Mouse (Mus musculus) liver, embryonic 15.5 days (tissue): ENCODE measurements around the gene Bmx. TPM values are rescaled to one million over a fixed set of nuclear protein-coding genes. Genes with fewer than 3 reads are reported as not detected.

Source experiments
- ATAC-seq: fragments of 200-750 bp; cut with Nextera tagmentation; 2 replicates; pipeline ENCODE4 v1.8.0; 2017; ENCODE audit warnings: moderate number of reproducible peaks, mild to moderate bottlenecking, moderate library complexity; ENCODE audit not compliant: insufficient read depth
- H3K27ac ChIP-seq: fragments of 300-500 bp; sonication (generic); replicated peaks from 2 replicates; pipeline ENCODE4 v1.5.1; 2015; ENCODE audit warnings: mild to moderate bottlenecking, inconsistent platforms
- H3K27me3 ChIP-seq: fragments of 300-500 bp; sonication (generic); 2 replicates; pipeline ENCODE4 v1.6.1; 2015; ENCODE audit warnings: mild to moderate bottlenecking, inconsistent platforms
- H3K36me3 ChIP-seq: fragments of 300-500 bp; sonication (generic); replicated peaks from 2 replicates; pipeline ENCODE4 v1.6.1; 2015; ENCODE audit warnings: moderate library complexity, mild to moderate bottlenecking, inconsistent platforms
- H3K4me1 ChIP-seq: fragments of 300-500 bp; sonication (generic); replicated peaks from 2 replicates; pipeline ENCODE4 v1.6.1; 2015; ENCODE audit warnings: inconsistent platforms
- H3K4me2 ChIP-seq: fragments of 300-500 bp; sonication (generic); 2 replicates; pipeline ENCODE4 v1.6.1; 2015; ENCODE audit warnings: moderate library complexity, mild to moderate bottlenecking, inconsistent platforms
- H3K4me3 ChIP-seq: fragments of 300-500 bp; sonication (generic); replicated peaks from 2 replicates; pipeline ENCODE4 v1.5.1; 2015; ENCODE audit warnings: mild to moderate bottlenecking, inconsistent platforms
- H3K9ac ChIP-seq: fragments of 300-500 bp; sonication (generic); 2 replicates; pipeline ENCODE4 v1.6.1; 2015; ENCODE audit warnings: moderate library complexity, mild to moderate bottlenecking, inconsistent platforms
- H3K9me3 ChIP-seq: fragments of 300-500 bp; sonication (generic); replicated peaks from 2 replicates; pipeline ENCODE4 v1.6.1; 2016; ENCODE audit warnings: inconsistent platforms
- WGBS: fragments of 180-500 bp; shearing (Covaris S2); methylation state at CpG from one replicate; pipeline ENCODE4 v1.1.7; 2015; ENCODE audit warnings: mixed read lengths; ENCODE audit not compliant: insufficient replicate concordance; 5-methylcytosine and 5-hydroxymethylcytosine counted together
- polyA plus RNA-seq: library from polyadenylated mRNA; unstranded; fragments of >200 nt; fragmentation: Nextera tagmentation; extraction: Ambion mirVana; gene quantifications from 2 replicates; pipeline ENCODE4 v1.2.1, GENCODE M21; 2015

The Bmx gene
- polyA plus RNA-seq, 1 experiment from 2014 or later: 0.50 TPM

DNA sequence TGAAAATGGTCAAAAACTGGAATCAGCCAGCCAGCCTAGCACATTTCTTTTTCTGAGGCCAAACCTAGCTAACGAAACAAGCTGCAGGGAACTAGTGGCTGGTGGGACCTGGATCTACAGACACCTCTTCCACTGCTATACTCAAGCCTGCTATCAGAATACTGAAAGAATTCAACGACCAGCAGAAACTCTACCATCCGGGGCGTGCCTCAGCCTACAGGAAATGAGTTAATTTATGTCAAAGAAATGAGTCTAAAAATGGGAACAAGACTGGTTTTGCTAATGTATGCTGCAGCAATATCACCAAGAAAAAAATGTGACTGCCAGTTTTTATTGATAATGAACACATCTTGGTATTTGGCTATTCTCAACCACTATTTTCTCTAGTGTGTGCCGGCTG lies 669 bp upstream of the Bmx start:
- ATAC-seq: no peak
- Histone ChIP-seq H3K9ac (no peak overlapping the region), H3K4me2 (no peak overlapping the region), H3K27me3 (0 out of 2 replicates have a peak, but pooled peaks cover 5% of the 10 kb centered on the region), H3K9me3 (no peaks in the 10 kb centered on the region), H3K36me3 (no peaks in the 10 kb centered on the region), H3K4me1 (no peaks in the 10 kb centered on the region), H3K27ac (no peak overlapping the region), H3K4me3 (no peak overlapping the region)
- 35% methylated on average over 5 of the region's 5 CpGs for WGBS

DNA sequence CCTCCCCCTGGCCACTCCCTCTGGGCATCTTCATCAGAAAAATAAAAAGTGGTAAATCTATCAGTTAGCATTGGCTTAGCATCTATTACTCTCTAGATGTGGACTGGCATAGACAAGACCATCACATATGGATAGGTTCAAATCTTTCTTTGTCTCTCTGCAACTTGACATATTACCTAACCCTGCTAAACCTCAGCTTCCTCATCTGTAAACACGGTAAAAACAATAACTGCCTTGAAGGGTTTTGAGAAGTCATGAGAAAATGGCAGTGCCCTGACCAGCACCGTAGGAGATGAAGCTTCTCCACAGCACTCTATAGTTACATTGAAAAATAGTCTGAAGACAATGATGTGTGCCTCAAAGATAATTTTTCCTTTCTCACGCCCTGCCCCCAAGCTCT lies 1.5 kb downstream of the Bmx start:
- 0 out of 2 replicates have a peak, but pooled peaks cover 5% of the 10 kb centered on the region for H3K27me3 ChIP-seq
- H3K36me3 ChIP-seq: no peaks in the 10 kb centered on the region
- H3K4me3 ChIP-seq: no peak overlapping the region
- WGBS: 52% methylated on average over 3 of the region's 3 CpGs
- no peaks in the 10 kb centered on the region for H3K4me1 ChIP-seq
- H3K9ac ChIP-seq: no peak overlapping the region
- no peak overlapping the region for H3K4me2 ChIP-seq
- no peak overlapping the region for H3K27ac ChIP-seq
- no peaks in the 10 kb centered on the region for H3K9me3 ChIP-seq
- ATAC-seq: no peak

DNA sequence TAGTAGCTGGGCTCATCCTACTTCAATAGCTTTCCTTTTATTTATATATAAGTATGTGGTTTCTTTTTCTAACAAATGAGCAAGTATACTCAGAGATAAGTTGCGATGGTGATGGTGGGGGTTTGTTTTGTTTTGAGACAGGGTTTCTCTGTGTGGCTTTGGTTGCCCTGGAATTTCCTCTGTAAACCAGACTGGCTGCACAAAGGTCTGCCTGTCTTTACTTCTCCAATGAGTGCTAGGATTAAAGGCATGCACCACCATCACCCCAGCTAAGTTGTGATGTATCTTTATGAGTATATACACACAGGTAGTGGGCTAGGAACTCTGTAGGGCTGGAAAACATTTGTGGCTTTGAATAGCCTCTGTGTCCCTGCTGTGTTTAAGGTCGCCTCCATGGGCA lies 11.3 kb downstream of the Bmx start:
- Histone ChIP-seq H3K27me3 (peaks cover 8% of the 10 kb centered on the region), H3K4me2 (no peak overlapping the region), H3K27ac (no peak overlapping the region), H3K4me1 (no peaks in the 10 kb centered on the region), H3K4me3 (no peak overlapping the region), H3K9me3 (no peaks in the 10 kb centered on the region), H3K9ac (no peak overlapping the region), H3K36me3 (no peaks in the 10 kb centered on the region)
- 52% methylated on average over 2 of the region's 2 CpGs for WGBS
- ATAC-seq: no peak

DNA sequence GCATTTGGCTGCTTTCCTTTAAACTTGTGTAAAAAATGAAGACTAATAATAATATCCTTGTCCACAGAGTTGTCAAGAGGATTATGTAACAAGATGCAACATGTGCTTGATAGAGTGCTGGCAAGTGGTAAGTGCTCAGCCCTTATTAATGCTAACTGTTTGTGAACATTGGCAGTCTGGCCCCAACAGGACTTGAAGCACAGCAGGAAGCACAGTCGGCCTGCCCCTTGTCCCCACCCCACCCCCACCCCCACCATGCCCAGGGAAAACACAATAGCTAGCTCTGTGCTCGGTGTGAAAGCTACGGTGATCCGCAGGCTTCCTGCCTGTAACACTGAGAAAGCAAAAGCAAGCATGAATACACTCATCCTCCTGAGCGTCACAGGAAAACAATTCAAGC lies 12.3 kb downstream of the Bmx start:
- H3K4me1 ChIP-seq: no peaks in the 10 kb centered on the region
- no peak overlapping the region for H3K9ac ChIP-seq
- no peak overlapping the region; the same call in 1 of the 2 replicates for H3K4me2 ChIP-seq
- H3K9me3 ChIP-seq: no peaks in the 10 kb centered on the region
- no peaks in the 10 kb centered on the region for H3K36me3 ChIP-seq
- no peak overlapping the region for H3K4me3 ChIP-seq
- WGBS: 16% methylated on average over 5 of the region's 5 CpGs
- H3K27ac ChIP-seq: no peak overlapping the region
- no peak for ATAC-seq
- H3K27me3 ChIP-seq: peaks cover 5% of the 10 kb centered on the region

DNA sequence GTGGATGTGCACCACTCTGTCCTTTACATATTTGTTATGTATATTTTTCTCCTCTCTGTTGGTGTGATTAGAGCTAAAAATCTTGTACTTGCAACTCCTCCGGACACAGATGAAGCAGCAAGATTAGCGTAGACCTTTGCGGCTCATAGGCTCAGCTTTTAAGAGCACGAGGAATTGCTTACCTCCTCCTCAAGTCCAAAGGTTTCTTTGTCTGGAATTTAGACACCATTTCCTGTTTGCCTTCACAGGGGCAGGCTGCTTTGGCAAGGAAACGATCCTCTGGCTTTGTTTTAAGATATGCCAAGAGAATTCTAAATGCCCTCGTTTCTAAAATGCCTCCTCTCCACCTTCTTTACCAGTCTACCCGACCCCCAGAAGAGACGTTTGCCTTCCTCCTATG lies 24.6 kb downstream of the Bmx start:
- Histone ChIP-seq H3K36me3 (no peaks in the 10 kb centered on the region), H3K9ac (no peak overlapping the region), H3K27me3 (no peaks in the 10 kb centered on the region), H3K27ac (no peak overlapping the region), H3K4me3 (no peak overlapping the region), H3K4me1 (no peaks in the 10 kb centered on the region), H3K4me2 (no peak overlapping the region), H3K9me3 (no peaks in the 10 kb centered on the region)
- no peak for ATAC-seq
- WGBS: 43% methylated on average over 8 of the region's 8 CpGs

DNA sequence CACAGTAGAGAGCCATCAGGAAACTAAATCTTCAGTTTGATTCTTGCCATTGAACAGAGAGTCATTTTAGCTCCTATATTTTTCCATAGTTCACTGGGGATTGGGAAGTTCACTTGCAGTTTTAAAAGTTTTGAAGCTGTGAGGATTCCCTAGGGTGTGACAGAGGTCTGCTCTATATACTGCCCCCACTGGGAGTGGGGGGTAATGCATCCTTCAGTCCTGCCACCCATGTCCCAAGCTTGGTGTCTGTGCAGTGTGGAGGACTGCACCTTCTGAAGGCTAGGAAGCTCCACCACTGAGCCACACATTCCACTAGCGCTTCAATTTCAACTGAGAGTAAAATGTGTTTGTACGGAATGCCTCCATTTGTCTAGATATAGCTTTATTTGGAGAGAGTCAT lies 36.0 kb downstream of the Bmx start:
- Histone ChIP-seq H3K9me3 (no peaks in the 10 kb centered on the region), H3K4me3 (no peak overlapping the region), H3K4me2 (no peak overlapping the region), H3K9ac (no peak overlapping the region), H3K36me3 (no peaks in the 10 kb centered on the region), H3K4me1 (no peaks in the 10 kb centered on the region), H3K27ac (no peak overlapping the region), H3K27me3 (no peaks in the 10 kb centered on the region)
- ATAC-seq: no peak
- WGBS: 60% methylated on average over 2 of the region's 2 CpGs

DNA sequence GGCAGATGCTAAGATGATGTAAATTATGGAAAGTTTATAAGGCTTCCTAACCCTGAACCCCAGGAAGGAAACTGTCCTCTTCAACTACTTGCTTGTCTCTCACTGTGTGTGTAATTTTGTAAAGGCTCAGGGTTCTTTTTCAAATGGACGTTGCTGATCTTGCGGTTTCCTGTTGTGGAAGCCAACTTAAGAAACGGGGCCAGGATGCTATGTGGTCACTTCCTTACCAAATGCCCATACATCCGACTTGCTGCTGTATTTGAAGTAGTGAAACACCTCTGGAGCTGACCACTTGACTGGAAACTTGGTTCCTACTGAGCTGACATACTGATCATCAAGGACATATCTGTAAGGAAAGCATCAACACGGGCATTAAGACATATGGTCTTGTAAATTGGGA lies 57.4 kb downstream of the Bmx start:
- H3K4me3 ChIP-seq: no peak overlapping the region
- no peak overlapping the region for H3K4me2 ChIP-seq
- peaks cover 3% of the 10 kb centered on the region; the same call in 1 of the 2 replicates for H3K4me1 ChIP-seq
- H3K9ac ChIP-seq: no peak overlapping the region
- H3K36me3 ChIP-seq: no peaks in the 10 kb centered on the region
- WGBS: 31% methylated on average over 5 of the region's 5 CpGs
- no peak for ATAC-seq
- no peaks in the 10 kb centered on the region for H3K27me3 ChIP-seq
- H3K27ac ChIP-seq: no peak overlapping the region
- H3K9me3 ChIP-seq: no peaks in the 10 kb centered on the region

DNA sequence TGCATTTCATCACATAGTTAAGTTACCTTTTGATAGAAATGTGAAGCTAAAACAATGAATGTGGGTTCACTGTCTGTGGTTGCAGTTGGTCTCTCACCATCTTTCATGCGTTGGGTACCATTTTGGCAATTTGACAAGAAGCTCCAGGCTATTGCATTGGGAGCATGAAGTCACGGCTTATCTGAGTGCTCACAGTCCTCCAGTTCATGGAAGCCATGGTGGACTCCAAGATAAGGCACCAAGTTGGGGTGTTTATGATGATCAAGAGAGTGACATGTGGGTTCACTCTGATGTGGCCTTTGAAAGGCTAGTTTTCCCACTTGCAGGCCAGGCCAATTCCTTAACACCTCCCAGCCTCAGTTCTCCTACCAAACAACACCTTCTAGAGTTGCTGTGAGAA lies 60.3 kb downstream of the Bmx start:
- peak; percentile 92 for ATAC-seq
- Histone ChIP-seq H3K9me3 (no peaks in the 10 kb centered on the region), H3K4me3 (no peak overlapping the region), H3K9ac (no peak overlapping the region), H3K36me3 (no peaks in the 10 kb centered on the region), H3K4me2 (no peak overlapping the region), H3K4me1 (peaks cover 3% of the 10 kb centered on the region; the same call in 1 of the 2 replicates), H3K27ac (no peak overlapping the region; the same call in 1 of the 2 replicates), H3K27me3 (no peaks in the 10 kb centered on the region)
- 46% methylated on average over 2 of the region's 2 CpGs for WGBS

DNA sequence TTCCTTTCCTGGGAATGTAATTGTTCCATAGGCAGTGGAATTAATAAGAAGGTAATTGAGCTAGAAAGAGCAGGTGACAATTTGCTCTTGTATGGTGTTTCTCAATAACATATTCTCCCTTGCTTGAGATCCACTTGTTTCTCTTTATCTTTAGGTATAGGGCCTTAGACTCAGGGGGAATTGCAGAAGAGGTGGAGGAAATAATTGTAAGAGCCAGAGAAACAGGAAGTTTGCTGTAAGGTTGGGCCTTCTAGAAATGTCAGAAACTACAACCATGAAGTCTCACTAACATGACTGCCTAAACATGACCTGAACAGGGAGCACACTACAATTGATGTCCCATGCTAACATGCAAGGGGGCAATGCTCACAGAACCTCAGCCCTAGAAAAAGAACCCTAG lies 68.1 kb downstream of the Bmx start:
- no peaks in the 10 kb centered on the region for H3K4me1 ChIP-seq
- H3K27ac ChIP-seq: no peak overlapping the region
- no peak overlapping the region for H3K4me2 ChIP-seq
- H3K27me3 ChIP-seq: peaks cover 2% of the 10 kb centered on the region; the same call in 1 of the 2 replicates
- ATAC-seq: no peak
- no peak overlapping the region for H3K9ac ChIP-seq
- H3K36me3 ChIP-seq: no peaks in the 10 kb centered on the region
- H3K4me3 ChIP-seq: no peak overlapping the region
- no peaks in the 10 kb centered on the region for H3K9me3 ChIP-seq

DNA sequence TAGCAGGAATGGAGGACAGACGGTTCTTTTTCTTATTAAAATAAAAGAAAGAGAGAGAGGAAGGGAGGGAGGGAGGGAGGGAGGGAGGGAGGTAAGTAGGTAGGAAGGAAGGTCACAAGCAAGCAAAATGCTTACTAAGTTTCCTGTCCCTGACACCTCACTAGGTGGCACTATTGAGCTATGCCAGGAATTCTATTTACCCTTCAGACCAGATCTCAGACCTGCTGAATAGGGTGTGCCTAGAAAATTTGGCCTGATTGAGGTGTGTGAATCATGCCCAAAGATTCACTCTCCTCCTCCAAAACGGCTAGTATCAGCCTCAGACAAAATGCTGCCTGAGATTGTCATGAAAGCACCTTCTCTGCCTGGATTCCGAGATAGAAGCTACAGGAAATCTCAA lies 74.1 kb downstream of the Bmx start:
- Histone ChIP-seq H3K36me3 (no peaks in the 10 kb centered on the region), H3K4me2 (no peak overlapping the region), H3K27ac (no peak overlapping the region), H3K4me3 (no peak overlapping the region), H3K27me3 (peaks cover 2% of the 10 kb centered on the region; the same call in 1 of the 2 replicates), H3K4me1 (no peaks in the 10 kb centered on the region), H3K9me3 (no peaks in the 10 kb centered on the region), H3K9ac (no peak overlapping the region)
- 19% methylated on average over 3 of the region's 3 CpGs for WGBS
- no peak for ATAC-seq

DNA sequence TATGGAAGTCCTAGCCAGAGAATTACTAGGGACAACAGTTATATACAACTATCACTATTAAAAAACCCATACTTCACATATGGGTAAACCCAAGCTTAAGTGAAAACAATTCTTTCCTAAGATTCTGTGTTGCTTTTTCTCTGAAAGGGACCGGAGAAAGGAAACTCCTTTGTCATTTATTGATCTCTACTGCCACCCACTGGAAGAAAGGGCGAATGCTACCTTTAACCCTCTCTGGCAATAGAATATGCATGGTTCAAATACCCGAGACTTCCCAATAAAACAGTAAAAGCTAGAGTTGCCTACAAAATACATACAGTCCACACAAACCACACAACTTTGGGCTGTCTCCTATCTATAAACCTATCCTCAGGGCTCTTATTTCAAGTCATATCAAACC lies 78.2 kb downstream of the Bmx start:
- H3K4me3 ChIP-seq: no peak overlapping the region
- no peaks in the 10 kb centered on the region for H3K4me1 ChIP-seq
- ATAC-seq: peak; percentile 44; the same call in 1 of the 2 replicates
- 12% methylated on average over 3 of the region's 3 CpGs for WGBS
- H3K36me3 ChIP-seq: no peaks in the 10 kb centered on the region
- no peak overlapping the region for H3K27ac ChIP-seq
- no peaks in the 10 kb centered on the region for H3K9me3 ChIP-seq
- H3K27me3 ChIP-seq: peaks cover 10% of the 10 kb centered on the region; the same call in 1 of the 2 replicates
- H3K9ac ChIP-seq: no peak overlapping the region
- no peak overlapping the region for H3K4me2 ChIP-seq

DNA sequence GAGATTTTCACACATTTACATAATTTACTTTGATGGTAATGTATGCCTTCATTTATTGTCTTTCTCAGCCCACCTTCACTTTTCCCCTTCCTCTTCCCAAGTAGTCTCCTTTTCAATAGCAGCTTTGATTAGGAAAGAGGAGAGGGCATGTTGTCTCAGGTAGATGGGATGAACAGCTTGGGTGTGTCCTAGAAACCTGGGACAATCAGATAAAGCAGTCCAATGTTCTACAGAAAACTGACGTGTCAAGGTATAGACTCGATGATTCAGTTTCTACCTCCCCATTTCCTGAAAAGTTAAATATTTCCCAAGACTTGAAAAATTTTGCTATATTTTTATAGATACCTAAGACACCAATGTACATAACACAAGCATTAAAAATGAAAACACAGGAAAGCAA lies 79.1 kb downstream of the Bmx start:
- no peak overlapping the region for H3K4me3 ChIP-seq
- H3K27ac ChIP-seq: no peak overlapping the region
- 57% methylated on average over 2 of the region's 2 CpGs for WGBS
- H3K9me3 ChIP-seq: no peaks in the 10 kb centered on the region
- H3K4me1 ChIP-seq: no peaks in the 10 kb centered on the region
- ATAC-seq: no peak
- peaks cover 10% of the 10 kb centered on the region; the same call in 1 of the 2 replicates for H3K27me3 ChIP-seq
- H3K9ac ChIP-seq: no peak overlapping the region
- no peaks in the 10 kb centered on the region for H3K36me3 ChIP-seq
- H3K4me2 ChIP-seq: no peak overlapping the region
